Mouse (Mus musculus): Measurements from ENCODE around the gene Prrc2b.

Gene Prrc2b

DNA sequence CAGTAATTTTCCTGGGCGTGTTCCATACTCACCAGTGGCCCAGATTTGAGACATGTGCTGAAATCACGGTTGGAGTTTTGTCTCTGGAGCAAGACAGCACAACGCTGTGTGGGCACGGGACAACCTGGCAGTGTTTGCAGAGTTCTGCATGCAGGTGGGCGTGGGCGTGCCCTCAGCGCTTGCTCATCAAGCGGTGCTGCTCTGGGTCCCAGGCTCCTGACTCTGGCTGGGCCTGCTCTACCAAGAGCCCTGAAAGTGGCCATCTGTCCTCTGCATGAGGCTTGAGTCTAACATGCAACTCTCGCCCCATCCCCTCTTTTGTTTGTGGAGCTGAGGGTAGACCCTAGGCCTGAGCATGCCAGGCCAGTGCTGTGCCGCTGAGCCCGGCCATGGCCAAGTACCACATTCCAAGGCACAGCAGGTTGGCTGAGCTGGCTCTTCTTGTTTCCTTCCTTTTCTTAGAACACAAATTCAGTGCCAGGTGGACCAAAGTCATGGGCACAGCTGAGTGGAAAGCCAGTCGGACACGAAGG lies 36.2 kb downstream of the Prrc2b start:
- DNase-seq (ENCODE audit: low spot score): no peak

DNA sequence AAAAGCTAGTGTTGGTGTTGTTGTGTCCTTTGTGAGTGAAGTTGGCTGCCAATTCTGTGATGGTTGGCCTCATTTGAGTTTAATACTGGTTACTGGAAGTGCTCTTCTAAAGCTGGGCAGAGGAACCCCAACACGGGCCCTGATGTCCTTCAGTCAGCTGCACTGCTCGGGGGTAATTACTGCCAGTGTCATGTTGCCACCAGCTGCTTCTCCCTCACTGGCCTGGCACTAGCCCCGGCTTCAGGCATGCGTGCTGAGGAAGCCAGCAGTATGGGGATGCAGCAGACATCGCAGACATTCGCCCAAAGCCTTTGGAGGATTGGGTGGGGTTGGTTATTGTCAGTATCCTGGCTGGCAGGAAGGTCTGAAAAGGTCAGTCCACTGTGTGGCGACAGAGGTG lies 36.8 kb downstream of the Prrc2b start:
- DNase-seq (ENCODE audit: low spot score): no peak

DNA sequence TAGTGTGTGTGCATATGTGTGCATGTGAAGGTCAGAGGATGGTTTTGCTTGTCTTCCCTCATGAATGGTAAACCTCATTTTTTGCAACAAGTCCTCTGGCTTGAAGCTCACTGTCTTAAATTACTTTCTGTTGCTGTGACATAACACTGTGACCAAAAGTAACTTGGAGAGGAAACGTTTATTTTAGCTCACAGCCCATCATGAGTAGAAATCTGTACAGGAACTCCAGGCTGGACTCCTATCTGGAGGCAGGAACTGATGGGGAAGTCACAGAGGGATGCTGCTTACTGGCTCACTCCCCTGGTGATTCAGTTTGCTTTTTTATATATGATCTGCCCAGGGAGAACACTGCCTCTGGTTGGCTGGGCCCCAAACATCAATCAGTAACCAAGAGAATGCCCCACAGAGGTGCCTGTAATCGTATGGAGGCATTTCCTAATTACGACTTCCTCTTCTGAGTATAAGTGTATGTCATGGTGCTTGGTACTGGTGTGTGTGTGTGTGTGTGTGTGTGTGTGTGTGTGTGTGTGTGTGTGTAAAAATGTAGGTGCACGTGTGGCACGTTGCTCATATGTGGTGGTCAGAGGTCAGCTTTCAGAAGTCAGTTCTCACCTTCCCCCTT lies 38.3 kb downstream of the Prrc2b start:
- no peak for DNase-seq (ENCODE audit: low spot score)

DNA sequence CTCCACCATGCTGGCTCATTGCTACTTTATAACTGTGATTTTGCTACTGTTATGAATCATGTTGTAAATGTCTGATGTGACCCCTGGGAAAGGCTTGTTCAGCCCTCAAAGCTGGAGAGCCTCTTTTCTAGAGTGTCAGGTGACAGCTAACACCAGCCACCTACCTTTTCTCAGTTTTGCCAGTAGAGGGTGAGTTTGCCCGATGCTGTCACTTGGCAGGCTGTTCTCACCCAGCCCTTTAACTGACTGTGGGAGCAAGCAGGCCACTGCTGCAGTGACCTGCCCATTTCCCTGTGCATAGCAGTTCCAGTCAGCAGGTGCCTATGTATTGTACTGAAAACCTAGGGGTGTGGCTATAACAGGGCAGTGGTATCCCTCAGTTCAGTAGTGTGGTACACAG lies 39.7 kb downstream of the Prrc2b start:
- no peak for DNase-seq (ENCODE audit: low spot score)

DNA sequence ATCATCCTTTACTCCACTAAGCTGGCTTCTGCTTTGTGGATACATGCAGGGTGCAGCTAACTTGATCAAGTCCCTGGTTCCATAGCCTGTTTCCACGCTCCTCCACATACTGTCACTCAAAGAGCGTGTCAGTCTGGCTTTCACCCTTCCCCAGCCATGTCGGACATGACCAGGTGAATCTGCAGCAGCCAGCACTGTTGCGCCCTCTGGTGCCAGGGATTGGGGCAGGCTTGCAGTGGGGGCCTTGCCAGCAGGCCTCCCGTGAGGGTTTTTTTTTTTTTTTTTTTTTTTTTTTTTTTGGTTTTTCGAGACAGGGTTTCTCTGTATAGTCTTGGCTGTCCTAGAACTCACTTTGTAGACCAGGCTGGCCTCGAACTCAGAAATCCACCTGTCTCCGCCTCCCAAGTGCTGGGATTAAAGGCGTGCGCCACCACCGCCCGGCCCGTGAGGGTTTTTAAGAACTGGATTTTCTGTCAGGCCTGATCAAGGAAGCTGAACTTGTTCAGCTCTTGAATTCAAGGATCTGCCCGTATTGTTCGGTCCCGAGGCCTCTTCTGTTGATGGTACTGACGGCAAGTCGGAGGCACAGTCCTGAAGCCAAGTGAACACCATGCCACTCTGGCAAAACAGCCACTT lies 41.1 kb downstream of the Prrc2b start:
- no peak for DNase-seq (ENCODE audit: low spot score)

DNA sequence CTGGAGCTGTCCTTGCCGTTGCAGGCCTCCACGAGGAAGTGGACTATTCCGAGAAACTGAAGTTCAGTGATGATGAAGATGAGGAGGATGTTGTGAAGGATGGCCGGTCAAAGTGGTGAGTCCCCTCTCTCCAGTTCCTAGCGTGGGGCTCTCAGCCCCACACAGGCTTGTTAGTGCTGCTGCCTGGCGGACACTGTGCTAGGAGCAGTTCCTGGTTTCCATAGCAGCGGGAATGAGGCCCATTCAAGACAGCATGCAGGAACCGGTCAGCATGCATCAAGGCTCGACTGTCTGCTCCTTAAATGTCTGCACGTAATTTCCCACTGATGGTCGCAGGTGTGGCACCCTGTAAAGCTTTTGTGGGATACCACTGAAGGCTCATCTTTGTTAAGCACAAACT lies 48.1 kb downstream of the Prrc2b start:
- no peak for DNase-seq (ENCODE audit: low spot score)

DNA sequence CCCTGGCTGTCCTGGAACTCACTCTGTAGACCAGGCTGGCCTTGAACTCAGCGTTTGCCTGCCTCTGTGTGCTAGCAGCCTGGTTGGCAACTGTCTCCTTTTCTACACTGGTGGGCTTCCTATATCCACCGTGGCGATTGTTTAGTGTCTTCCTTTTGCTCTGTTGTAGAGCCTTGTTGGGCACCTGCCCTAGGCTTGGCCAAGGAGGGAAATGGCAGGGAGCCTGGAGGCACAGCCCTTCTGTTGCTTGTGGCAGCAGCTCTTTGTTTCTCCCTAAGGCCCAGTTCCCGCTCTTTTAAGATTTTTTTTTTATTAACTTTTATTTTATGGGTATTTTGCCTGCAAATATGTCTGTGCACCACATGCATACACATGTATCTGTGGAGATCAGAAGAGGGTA lies 49.2 kb downstream of the Prrc2b start:
- no peak for DNase-seq (ENCODE audit: low spot score)

DNA sequence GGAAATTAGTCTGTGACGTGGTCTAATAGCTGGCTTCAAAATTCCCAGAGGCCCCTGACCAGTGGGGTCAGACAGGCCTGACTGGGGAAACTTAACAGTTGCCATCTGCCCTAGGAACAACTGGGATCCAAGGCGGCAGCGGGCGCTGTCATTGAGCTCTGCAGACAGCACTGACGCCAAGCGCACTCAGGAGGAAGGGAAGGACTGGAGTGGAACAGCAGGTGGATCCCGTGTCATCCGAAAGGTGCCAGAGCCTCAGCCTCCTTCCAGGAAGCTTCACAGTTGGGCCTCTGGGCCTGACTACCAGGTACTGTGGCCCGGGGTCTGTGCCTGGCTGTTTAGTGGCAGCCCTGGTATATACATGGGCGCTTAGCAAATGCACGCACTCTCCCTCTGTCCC lies 49.8 kb downstream of the Prrc2b start:
- no peak for DNase-seq (ENCODE audit: low spot score)

DNA sequence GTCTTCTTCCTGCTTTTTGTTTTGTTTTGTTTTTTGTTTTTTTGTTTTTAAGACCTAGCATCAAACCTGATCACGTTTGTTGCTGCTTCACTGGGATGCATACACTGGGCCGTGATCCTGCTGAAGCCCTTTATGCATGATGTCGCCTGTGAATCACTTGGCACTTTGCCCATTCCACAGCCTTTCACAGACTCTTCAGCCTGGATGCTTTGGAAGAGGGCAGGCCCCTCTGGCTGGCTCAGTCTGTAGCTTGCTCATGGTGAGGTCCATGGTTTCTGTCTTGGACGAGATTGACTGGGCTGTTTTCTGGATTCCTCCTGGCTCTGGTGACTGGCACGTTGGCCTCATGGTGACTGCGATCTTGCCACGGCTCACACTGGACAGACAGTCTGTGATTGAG lies 50.6 kb downstream of the Prrc2b start:
- no peak for DNase-seq (ENCODE audit: low spot score)

DNA sequence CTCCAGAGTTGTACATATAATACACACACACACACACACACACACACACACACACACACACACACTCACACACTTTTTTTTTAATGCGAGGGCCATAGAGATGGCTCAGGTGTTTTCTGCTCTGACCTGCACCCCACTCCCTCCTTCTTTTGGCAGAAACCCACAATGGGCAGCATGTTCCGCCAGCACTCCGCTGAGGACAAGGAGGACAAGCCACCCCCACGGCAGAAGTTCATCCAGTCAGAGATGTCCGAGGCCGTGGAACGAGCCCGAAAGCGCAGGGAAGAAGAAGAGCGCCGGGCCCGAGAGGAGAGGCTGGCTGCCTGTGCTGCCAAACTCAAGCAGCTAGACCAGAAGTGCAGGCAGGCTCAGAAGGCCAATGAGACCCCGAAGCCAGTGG lies 53.0 kb downstream of the Prrc2b start:
- no peak for DNase-seq (ENCODE audit: low spot score)

DNA sequence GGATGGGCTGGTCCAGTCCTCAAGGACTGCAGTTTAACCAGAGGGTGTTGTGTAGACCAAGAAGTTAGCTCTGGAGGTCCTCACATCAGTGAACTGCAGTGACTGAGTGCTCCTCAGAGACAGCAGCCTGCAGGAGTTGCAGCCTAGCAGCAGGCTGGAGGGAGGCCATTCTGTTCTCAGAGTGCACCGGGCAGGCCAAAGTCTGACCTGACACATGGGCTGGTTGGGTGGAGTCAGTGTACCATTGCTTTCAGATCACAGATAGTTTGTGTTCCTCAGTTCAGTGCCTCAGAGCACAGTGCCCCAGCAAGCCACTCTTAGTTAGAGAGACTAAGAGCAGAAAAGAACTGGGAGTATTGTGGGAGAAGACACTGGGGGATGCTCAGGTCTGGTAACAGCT lies 56.8 kb downstream of the Prrc2b start:
- no peak for DNase-seq (ENCODE audit: low spot score)

DNA sequence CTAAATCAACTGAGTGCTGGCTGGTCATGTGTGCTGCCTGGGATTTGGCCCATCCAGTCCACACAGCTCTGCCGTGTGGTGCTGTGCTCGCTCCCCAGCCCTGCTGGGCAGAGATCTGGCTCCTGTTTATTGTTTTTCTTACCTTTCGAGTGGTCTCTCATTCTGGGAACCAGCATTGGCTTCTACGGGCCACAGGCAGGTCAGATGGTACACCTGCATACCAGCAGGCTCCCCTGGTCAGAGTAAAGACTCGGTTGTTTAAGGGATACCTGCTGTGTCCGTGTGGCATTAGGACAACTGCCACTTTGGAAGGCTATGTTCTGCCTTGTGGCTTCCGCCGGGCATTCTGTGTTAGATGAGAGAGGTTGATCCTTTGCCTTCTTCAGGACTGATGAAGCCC lies 60.8 kb downstream of the Prrc2b start:
- DNase-seq (ENCODE audit: low spot score): no peak

DNA sequence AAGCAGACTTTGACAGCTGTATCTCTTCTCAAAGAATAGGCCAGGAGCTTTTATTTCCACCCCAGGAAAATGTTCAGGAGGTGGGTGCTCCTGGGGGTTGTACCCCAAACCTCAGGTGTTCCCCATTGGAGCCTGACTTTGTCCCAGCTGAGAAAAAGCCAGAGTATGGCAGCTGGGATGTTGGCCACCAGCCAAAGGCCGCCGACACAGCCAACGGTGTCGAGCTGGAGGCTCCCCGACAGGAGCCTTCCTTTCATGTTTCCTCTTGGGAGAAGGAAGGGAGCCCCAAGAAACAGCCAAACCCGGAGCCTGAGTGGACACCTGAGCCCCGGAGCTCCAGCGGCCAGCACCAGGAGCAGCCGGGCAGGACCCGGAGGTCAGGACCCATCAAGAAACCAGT lies 62.1 kb downstream of the Prrc2b start:
- DNase-seq (ENCODE audit: low spot score): no peak

DNA sequence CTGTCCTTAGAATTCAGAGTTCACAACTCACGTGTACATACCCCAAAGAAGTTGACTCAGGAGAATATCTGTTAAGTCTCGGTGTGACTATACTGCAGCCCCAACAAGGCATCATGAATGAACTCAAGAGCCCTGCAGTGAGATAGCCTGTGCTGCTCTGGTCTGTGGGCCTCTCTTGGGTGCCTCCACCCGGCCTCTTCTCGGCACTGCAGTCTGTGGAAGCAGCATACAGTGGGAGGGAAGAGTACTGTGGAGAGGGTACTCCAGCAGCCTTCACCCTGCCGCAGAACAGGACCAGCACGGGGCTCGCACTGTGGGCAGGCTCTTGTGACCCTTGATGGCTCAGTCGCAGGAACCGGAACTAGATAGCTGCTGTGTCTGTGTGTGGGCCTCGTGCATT lies 64.7 kb downstream of the Prrc2b start:
- no peak for DNase-seq (ENCODE audit: low spot score)

DNA sequence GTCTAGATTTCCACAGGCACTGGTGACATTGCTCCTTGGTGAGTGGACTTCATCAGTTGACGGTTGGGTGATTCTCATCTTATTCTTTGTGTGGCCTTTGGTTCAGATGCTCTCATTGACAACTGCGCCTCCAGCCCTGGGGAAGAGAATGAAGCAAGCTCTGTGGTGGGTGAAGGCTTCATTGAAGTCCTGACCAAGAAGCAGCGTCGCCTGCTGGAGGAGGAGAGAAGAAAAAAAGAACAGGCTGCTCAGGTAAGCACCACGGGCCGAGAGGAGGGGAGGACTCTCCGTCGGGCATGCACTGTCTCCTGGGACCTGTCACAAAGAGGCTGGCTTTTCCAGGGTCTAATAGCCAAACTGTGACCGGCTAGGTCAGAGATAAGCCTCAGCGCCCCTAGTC lies 65.6 kb downstream of the Prrc2b start:
- no peak for DNase-seq (ENCODE audit: low spot score)

DNA sequence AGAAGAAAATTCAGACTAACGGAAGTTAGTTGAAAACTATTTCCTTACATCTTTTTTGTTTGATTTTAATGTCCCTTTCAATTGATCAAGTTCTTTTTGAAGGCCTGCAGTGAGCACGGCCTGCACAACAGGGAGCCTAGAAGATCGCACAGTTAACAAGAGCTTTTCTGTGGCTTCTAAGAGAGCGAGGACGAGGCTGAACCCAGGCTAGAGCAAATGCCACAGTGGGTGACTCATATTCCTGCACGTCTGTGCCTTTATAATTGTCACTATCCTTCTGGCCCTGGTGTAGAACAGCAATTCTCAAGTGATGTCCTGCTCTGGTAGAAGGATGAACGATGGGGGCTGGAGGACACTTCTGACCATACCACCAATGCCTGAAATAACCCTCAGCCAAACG lies 66.8 kb downstream of the Prrc2b start:
- DNase-seq (ENCODE audit: low spot score): no peak

DNA sequence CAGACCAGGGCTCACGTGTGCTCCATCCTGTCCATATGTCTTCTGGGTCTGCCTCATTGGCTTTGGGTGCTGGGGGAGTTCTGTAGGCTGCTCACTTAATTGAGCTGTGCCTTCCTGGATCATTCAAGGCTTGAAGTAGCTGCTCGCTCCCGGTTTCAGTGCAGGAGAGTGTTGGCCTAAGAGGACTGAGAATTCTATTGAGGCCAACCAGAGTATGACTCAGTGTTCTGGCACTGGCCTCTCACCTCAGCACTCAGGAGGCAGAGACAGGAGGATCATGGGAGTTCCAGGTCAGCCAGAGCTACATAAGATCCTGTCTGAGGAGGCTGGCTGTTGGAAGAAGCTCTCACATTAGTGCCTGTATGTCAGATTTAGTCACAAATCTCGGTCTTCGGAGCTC lies 67.2 kb downstream of the Prrc2b start:
- no peak for DNase-seq (ENCODE audit: low spot score)

DNA sequence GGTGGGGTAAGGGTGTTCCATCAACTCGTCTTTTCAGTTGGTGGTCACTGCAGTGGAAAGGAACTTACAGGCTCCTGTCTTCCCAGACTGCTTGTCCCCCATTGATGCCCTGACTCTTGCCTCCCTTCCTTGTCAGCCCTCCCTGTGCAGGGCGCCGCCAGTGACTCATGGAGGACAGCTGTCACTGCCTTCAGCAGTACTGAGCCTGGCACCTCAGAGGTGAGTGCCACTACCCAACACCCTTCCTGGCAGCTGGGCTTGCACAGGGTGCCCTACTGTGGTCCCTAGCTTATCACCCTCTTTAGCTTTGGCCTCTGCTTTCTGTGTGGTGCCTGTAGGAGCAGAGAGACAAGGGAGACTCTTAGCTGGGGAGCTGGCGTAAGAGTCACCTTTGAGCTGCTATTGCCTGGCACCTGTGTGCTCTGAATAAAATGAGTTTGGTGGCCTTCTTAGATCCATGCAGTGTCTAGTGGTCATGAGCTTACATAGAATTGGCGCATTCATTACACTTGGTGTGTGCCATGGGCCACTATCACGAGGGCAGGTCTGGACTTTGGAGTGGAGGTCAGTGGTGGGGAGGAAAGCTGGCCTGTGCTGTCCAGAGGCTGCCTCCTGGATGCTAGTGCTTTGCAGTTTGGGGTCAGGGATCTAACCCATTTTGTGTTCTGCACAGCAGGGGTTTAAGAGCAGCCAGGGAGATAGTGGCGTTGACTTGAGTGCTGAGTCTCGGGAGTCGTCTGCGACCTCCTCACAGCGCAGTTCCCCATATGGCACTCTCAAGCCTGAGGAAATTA lies 67.9 kb downstream of the Prrc2b start:
- DNase-seq (ENCODE audit: low spot score): no peak

DNA sequence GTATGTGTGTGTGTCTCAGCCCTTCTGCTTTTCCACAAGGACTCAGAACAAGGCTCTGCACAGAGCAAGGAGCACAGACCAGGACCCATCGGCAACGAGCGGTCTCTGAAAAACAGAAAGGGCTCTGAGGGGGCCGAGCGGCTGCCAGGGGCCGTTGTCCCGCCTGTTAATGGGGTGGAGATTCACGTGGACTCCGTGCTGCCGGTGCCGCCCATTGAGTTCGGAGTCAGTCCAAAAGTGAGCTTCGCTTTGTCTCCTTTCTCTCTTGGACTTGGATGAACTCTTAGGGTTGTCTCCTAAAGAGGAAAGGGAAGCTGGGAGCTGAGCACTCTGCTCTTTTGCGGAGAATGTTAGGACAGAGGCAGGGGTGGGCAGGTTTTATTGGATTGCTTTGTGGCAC lies 68.6 kb downstream of the Prrc2b start:
- DNase-seq (ENCODE audit: low spot score): no peak

DNA sequence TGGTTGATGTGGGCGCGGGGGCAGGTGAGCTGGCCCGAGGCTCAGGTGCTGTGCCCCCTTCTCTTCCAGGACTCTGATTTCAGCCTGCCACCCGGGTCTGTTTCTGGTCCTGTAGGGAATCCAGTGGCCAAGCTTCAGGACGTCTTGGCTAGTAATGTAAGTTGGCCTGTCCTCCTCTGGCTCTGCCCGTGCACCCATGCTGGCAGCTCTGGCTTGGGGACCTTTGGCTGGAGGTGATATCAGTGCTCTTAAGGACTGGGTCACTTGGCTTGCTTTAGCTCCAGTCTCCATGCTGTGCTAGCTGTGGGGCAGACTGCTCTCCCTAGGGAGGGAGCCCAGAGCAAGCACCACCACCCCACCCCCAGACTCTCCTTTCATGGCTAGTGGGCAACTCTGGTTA lies 69.1 kb downstream of the Prrc2b start:
- DNase-seq (ENCODE audit: low spot score): no peak

DNA sequence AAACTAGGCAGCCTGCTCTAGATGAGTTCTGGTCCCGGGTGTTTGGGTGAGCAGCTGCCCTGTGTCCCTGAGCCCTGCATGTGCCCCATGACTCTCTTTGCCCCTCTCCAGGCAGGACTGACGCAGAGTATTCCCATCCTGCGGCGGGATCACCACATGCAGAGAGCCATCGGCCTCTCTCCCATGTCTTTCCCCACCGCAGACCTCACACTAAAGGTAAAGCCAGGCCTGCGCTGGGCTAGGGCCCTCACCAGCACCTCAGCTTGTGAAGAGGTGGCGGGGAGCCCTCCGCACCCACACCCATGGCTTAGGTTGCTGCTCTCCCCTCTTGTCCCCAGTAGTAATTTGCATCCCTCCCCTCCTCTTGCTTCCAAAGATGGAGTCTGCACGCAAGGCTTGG lies 70.1 kb downstream of the Prrc2b start:
- DNase-seq (ENCODE audit: low spot score): no peak

DNA sequence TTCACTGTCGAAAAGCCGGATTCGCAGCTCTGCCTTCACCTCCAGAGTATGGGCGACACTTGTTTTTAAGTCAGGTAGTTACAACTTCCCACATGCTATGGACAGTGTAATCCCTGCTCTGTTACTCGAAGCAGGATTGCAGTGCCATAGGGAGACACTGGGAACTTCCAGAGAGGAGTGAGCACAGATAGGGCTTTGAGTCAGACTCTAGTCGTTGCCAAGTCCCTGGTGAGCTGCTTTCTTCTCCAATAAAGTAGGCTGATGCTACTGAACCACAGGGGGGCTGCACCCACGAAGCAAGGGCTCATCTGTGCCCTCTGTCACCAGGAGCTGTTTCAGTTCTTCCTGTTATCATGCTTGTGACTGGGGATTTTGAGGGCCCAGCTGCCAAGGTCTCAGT lies 70.7 kb downstream of the Prrc2b start:
- DNase-seq (ENCODE audit: low spot score): no peak

DNA sequence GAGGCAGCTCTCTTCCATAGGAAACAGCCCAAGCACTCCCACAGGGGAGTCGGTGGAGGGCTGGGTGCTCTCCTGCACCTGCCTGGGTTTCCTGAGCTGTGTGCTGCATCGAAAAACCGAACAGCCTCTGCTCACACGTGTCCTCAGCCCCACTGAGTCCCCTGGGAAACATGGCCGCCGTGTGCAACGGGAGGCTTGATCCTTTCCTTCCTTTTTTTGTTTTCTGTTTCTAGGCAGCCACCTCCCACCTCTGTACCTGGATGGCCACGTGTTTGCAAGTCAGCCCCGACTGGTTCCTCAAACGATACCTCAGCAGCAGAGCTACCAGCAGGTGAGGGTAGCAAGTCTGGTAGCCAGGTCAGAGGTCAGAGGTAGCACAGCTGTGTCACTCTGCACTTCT lies 71.2 kb downstream of the Prrc2b start:
- DNase-seq (ENCODE audit: low spot score): no peak

Measured in layer of hippocampus, adult 9-10 months (tissue).